Mouse (Mus musculus) MEL (cell line): ENCODE data around the gene Ehd3. TPM values are rescaled to one million over a fixed set of nuclear protein-coding genes. Genes with fewer than 3 reads are reported as not detected.
"Not testable (repeated sequence)": the region's sequence is repeated elsewhere in the genome, so short reads cannot be mapped to it uniquely, and the experiment has no call there.

Experiments
- DNase-seq: peaks from one replicate; pipeline ENCODE4 v3.0.0; 2011; ENCODE audit warnings: low read depth, low spot score
- H3K27ac ChIP-seq: 2 replicates; pipeline ENCODE4 v1.5.1; 2012; ENCODE audit warnings: low read depth, mild to moderate bottlenecking, control low read depth, low read length, moderate library complexity; ENCODE audit not compliant: control insufficient read depth
- H3K27me3 ChIP-seq, 2 experiments: fragments of 150-350 bp in 1 of 2; sonication (generic) in 1 of 2; 2 replicates each; pipeline ENCODE4 v1.6.1; 2012; ENCODE audit warnings: low read length in 2 of 2, mild to moderate bottlenecking in 2 of 2, improper control_type of control experiment in 1 of 2, moderate library complexity in 1 of 2; ENCODE audit not compliant: insufficient read depth in 2 of 2, control insufficient read depth in 1 of 2
- H3K36me3 ChIP-seq, 2 experiments: 2 replicates each; pipeline ENCODE4 v1.6.1; 2012 to 2014; ENCODE audit warnings: low read length in 2 of 2, improper control_type of control experiment in 1 of 2, inconsistent platforms in 1 of 2, mild to moderate bottlenecking in 1 of 2; ENCODE audit not compliant: insufficient read depth in 2 of 2, control insufficient read depth in 1 of 2
- H3K4me1 ChIP-seq, 2 experiments: fragments of 150-350 bp in 1 of 2; sonication (generic) in 1 of 2; 2 replicates each; pipeline ENCODE4 v1.6.1; 2012; ENCODE audit warnings: low read length in 2 of 2, improper control_type of control experiment in 1 of 2, mild to moderate bottlenecking in 1 of 2; ENCODE audit not compliant: insufficient read depth in 2 of 2, control insufficient read depth in 1 of 2
- H3K4me3 ChIP-seq, 2 experiments: fragments of 150-350 bp in 1 of 2; sonication (generic) in 1 of 2; 2 replicates each; pipeline ENCODE4 v1.5.1; 2012; ENCODE audit warnings: low read depth in 2 of 2, low read length in 2 of 2, mild to moderate bottlenecking in 2 of 2, moderate library complexity in 2 of 2, control low read depth in 1 of 2, improper control_type of control experiment in 1 of 2; ENCODE audit not compliant: control insufficient read depth in 1 of 2, insufficient read depth in 1 of 2
- H3K79me2 ChIP-seq: 2 replicates; pipeline ENCODE4 v1.6.1; 2012; ENCODE audit warnings: mild to moderate bottlenecking, low read length, moderate library complexity; ENCODE audit not compliant: control insufficient read depth, poor library complexity, insufficient read depth
- H3K9ac ChIP-seq: 2 replicates; pipeline ENCODE4 v1.6.1; 2012; ENCODE audit warnings: low read depth, mild to moderate bottlenecking, control low read depth, low read length, moderate library complexity; ENCODE audit not compliant: control insufficient read depth, poor library complexity, severe bottlenecking
- H3K9me3 ChIP-seq: fragments of 150-350 bp; sonication (generic); replicated peaks from 2 replicates; pipeline ENCODE4 v1.6.1; 2012; ENCODE audit warnings: mild to moderate bottlenecking, low read length, improper control_type of control experiment, moderate library complexity; ENCODE audit not compliant: insufficient read depth
- E2F4 ChIP-seq: IDR thresholded peaks from 2 replicates; pipeline ENCODE4 v1.6.1; 2011; ENCODE audit warnings: low read depth, low read length, improper control_type of control experiment, borderline replicate concordance
- ETS1 ChIP-seq: IDR thresholded peaks from 2 replicates; pipeline ENCODE4 v1.6.1; 2012; ENCODE audit warnings: low read depth, mild to moderate bottlenecking, inconsistent platforms, low read length, improper control_type of control experiment, moderate library complexity
- GABPA ChIP-seq: IDR thresholded peaks from 2 replicates; pipeline ENCODE4 v1.6.1; 2012; ENCODE audit warnings: low read depth, mild to moderate bottlenecking, inconsistent platforms, low read length, improper control_type of control experiment, moderate library complexity
- GATA1 ChIP-seq: IDR thresholded peaks from 2 replicates; pipeline ENCODE4 v1.6.1; 2011; ENCODE audit warnings: low read depth, low read length, improper control_type of control experiment
- KAT2A ChIP-seq: conservative IDR thresholded peaks from 2 replicates; pipeline ENCODE4 v1.6.1; 2012; ENCODE audit warnings: low read depth, low read length, improper control_type of control experiment, inconsistent platforms
- MAFK ChIP-seq: IDR thresholded peaks from 2 replicates; pipeline ENCODE4 v1.6.1; 2011; ENCODE audit warnings: low read depth, mild to moderate bottlenecking, low read length, improper control_type of control experiment, borderline replicate concordance
- MAZ ChIP-seq: IDR thresholded peaks from 2 replicates; pipeline ENCODE4 v1.6.1; 2012; ENCODE audit warnings: low read depth, mild to moderate bottlenecking, inconsistent platforms, low read length, improper control_type of control experiment
- MYB ChIP-seq: IDR thresholded peaks from 2 replicates; pipeline ENCODE4 v1.6.1; 2011; ENCODE audit warnings: mild to moderate bottlenecking, low read depth, low read length, improper control_type of control experiment
- MYC ChIP-seq: IDR thresholded peaks from 2 replicates; pipeline ENCODE4 v1.6.1; 2011; ENCODE audit warnings: low read depth, mild to moderate bottlenecking, low read length, improper control_type of control experiment, moderate library complexity
- NELFE ChIP-seq: IDR thresholded peaks from 2 replicates; pipeline ENCODE4 v1.6.1; 2011; ENCODE audit warnings: low read depth, low read length, improper control_type of control experiment
- NRF1 ChIP-seq: IDR thresholded peaks from 2 replicates; pipeline ENCODE4 v1.6.1; 2014; ENCODE audit warnings: low read depth, mild to moderate bottlenecking, inconsistent platforms, low read length, improper control_type of control experiment, moderate library complexity; ENCODE audit not compliant: poor library complexity, insufficient read depth, severe bottlenecking
- POLR2AphosphoS5 ChIP-seq: IDR thresholded peaks from 2 replicates; pipeline ENCODE4 v1.6.1; 2012; ENCODE audit warnings: low read depth, borderline replicate concordance, mild to moderate bottlenecking, inconsistent platforms, low read length, moderate library complexity, mixed read lengths
- RAD21 ChIP-seq: IDR thresholded peaks from 2 replicates; pipeline ENCODE4 v1.6.1; 2011; ENCODE audit warnings: mild to moderate bottlenecking, low read depth, low read length, improper control_type of control experiment
- SMC3 ChIP-seq: IDR thresholded peaks from 2 replicates; pipeline ENCODE4 v1.6.1; 2011; ENCODE audit warnings: low read depth, low read length, improper control_type of control experiment
- TBP ChIP-seq: IDR thresholded peaks from 2 replicates; pipeline ENCODE4 v1.8.0; 2011; ENCODE audit warnings: low read depth, low read length, improper control_type of control experiment
- TCF12 ChIP-seq: IDR thresholded peaks from 2 replicates; pipeline ENCODE4 v1.6.1; 2014; ENCODE audit warnings: low read depth, mild to moderate bottlenecking, inconsistent platforms, low read length, improper control_type of control experiment, moderate library complexity
- USF1 ChIP-seq: IDR thresholded peaks from 2 replicates; pipeline ENCODE4 v1.6.1; 2014; ENCODE audit warnings: low read depth, mild to moderate bottlenecking, inconsistent platforms, low read length, improper control_type of control experiment, moderate library complexity
- ZC3H11A ChIP-seq: IDR thresholded peaks from 2 replicates; pipeline ENCODE4 v1.6.1; 2012; ENCODE audit warnings: low read depth, mild to moderate bottlenecking, inconsistent platforms, low read length, improper control_type of control experiment
- ZNF384 ChIP-seq: IDR thresholded peaks from 2 replicates; pipeline ENCODE4 v1.6.1; 2012; ENCODE audit warnings: low read depth, mild to moderate bottlenecking, inconsistent platforms, low read length, improper control_type of control experiment
- polyA plus RNA-seq, 2 experiments: library from polyadenylated mRNA; stranded (reverse) in 1 of 2; unstranded in 1 of 2; fragments of >175 nt in 1 of 2; fragments of >200 nt in 1 of 2; gene quantifications; 2 replicates each; pipeline versions ENCODE4 v1.2.1 to v1.2.4; 2012; ENCODE audit warnings: low replicate concordance in 2 of 2, low read depth in 1 of 2; ENCODE audit not compliant: insufficient read length in 2 of 2, insufficient read depth in 1 of 2, missing spikeins in 1 of 2
- total RNA-seq: library from RNA; depleted of rRNA; stranded (reverse); fragments of 300-350 nt; gene quantifications from 2 replicates; pipeline ENCODE4 v1.2.3, GENCODE M21; 2012

The Ehd3 gene
- total and polyA plus RNA-seq, 3 experiments = 38.7 to 62.9 TPM; not detected in 1

DNA sequence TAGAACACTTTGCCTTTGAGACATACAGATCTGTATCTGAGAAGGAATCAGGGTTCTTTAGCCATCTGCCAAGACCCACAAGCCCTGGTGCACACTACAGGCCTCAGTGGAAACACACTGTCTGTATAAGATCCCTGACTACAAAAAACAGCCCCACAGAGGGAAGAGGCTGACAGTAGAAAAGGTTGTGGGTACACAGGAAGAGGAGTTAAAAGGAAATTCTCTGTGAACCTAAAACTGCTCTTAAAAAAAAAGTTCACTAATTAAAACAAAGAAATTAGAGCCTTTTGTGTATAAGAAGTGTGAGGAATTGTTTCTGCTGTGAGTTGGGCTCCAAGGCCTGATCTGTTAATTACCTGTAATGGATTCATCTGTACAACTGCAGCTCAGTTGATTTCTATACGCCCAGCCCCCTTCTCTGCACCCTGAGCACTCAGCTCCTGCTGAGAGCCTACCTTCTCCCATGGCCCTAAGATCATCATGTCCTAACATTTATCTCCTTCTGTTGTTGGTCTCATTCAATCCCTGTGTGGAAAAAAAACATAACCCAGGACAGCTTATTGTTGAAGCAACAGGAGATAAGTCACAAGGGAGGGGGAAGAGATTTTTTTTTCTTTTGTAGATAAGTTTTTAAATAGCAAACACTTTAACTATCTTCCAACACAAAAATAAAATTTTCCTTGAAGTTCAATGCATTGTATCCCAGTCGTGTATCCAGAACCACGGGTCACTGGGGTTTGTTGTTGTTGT lies 35.3 kb downstream of the Ehd3 start:
- no peak for TF ChIP-seq RAD21
- TF ChIP-seq ZNF384 = peak; percentile 71
- TF ChIP-seq, all 39 proteins: peak for 1
- peaks cover 0 to 5% of the 10 kb centered on the region in 2 experiments; a peak in 2 of 4 replicates for H3K36me3 ChIP-seq
- no peak overlapping the region for H3K9ac ChIP-seq
- H3K27ac ChIP-seq = no peak overlapping the region
- H3K27me3 ChIP-seq = no peaks in the 10 kb centered on the region
- H3K79me2 ChIP-seq = no peaks in the 10 kb centered on the region
- peak overlapping the region in 1 of 2 experiments; percentile 36; a peak in 1 of 4 replicates for H3K4me3 ChIP-seq
- H3K9me3 ChIP-seq = no peaks in the 10 kb centered on the region
- H3K4me1 ChIP-seq = peaks cover 5 to 6% of the 10 kb centered on the region in 2 experiments; a peak in 3 of 4 replicates
- DNase-seq = peak; percentile 14

DNA sequence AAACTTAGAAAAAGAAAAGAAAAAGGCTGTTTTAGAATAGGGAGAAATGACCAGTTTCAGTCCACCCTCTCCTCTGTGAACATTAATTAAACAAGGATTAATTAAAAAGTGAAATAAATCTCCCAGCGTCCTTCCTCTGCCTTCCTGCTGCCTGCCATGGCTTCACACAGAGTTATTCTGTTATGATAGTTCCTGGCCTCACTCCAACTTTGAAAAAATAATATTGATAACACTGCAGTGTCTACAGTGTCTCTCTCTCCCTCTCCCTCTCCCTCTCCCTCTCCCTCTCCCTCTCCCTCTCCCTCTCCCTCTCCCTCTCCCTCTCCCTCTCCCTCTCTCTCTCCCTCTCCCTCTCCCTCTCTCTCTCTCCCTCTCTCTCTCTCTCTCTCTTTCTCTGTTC lies 35.9 kb downstream of the Ehd3 start:
- H3K4me1 ChIP-seq, H3K9ac ChIP-seq, H3K27me3 ChIP-seq, H3K79me2 ChIP-seq, H3K36me3 ChIP-seq, H3K9me3 ChIP-seq, H3K27ac ChIP-seq: not testable (repeated sequence)
- peak overlapping the region in 1 of 2 experiments; percentile 36; a peak in 1 of 4 replicates for H3K4me3 ChIP-seq
- peak; percentile 54 for DNase-seq
- peak; percentile 68 for TF ChIP-seq ZNF384

DNA sequence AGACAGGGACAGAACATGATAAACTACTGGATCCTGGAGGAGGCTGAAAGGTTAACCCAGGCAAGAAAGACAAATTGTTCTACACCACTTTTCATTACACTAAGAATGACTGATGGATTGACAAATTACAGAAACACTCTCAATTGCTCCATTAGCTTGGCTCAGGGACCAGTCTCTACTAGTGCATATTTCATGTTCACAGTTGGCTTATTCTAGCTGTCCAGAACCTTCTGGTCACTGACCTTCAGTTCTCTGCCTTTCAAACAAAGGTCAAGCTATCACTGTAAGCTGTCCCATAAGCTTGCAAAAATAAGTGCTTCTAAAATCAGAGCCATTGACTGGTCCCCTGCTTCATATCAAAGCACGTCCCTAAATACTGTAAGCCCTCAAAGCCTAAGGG lies 39.0 kb downstream of the Ehd3 start:
- DNase-seq = no peak
- peaks cover 0 to 3% of the 10 kb centered on the region in 2 experiments; a peak in 1 of 4 replicates for H3K36me3 ChIP-seq
- no peak for TF ChIP-seq SMC3
- no peak for TF ChIP-seq MAZ
- no peak for TF ChIP-seq ETS1
- TF ChIP-seq USF1 = no peak
- TF ChIP-seq ZNF384 = no peak
- TF ChIP-seq, all 39 proteins: peak for 0
- Histone ChIP-seq H3K4me1 (peaks cover 0 to 3% of the 10 kb centered on the region in 2 experiments; a peak in 2 of 4 replicates), H3K4me3 (no peak overlapping the region), H3K27ac (no peak overlapping the region), H3K9ac (no peak overlapping the region), H3K27me3 (no peaks in the 10 kb centered on the region), H3K79me2 (no peaks in the 10 kb centered on the region), H3K9me3 (no peaks in the 10 kb centered on the region)

DNA sequence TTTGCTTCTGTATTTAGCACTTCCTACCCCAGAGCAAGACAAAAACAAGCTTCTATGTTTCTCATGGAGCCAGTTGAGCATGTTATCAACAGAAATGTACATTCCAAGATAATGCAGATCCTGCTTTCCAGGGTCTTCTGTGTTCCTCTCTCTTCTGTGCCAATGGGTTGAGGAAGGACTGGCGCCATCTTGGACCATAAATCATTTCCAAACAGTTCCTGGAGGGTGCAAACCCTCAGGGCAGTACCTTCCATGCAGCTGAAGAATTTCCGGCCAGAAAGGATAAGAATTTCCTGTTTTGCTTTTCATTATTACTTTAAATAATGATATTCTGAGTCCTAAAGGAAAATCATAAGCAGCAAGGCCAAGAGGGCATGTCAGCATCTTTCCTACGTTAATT lies 41.7 kb downstream of the Ehd3 start:
- no peaks in the 10 kb centered on the region for H3K4me1 ChIP-seq
- no peaks in the 10 kb centered on the region for H3K9me3 ChIP-seq
- no peaks in the 10 kb centered on the region for H3K27me3 ChIP-seq
- TF ChIP-seq TCF12 (no peak), SMC3 (no peak), ZC3H11A (no peak), GABPA (no peak), POLR2AphosphoS5 (no peak), MAFK (no peak), ZNF384 (no peak), MYC (no peak), MYB (no peak), E2F4 (no peak), NRF1 (no peak), ETS1 (no peak), KAT2A (no peak), GATA1 (no peak), TBP (no peak), NELFE (no peak)
- no peak overlapping the region for H3K9ac ChIP-seq
- no peak overlapping the region for H3K27ac ChIP-seq
- no peaks in the 10 kb centered on the region for H3K36me3 ChIP-seq
- H3K4me3 ChIP-seq = no peak overlapping the region
- no peak for DNase-seq
- no peaks in the 10 kb centered on the region for H3K79me2 ChIP-seq
